24 mouse cellular contexts compared by ENCODE assay signal in the genomic region with DNA sequence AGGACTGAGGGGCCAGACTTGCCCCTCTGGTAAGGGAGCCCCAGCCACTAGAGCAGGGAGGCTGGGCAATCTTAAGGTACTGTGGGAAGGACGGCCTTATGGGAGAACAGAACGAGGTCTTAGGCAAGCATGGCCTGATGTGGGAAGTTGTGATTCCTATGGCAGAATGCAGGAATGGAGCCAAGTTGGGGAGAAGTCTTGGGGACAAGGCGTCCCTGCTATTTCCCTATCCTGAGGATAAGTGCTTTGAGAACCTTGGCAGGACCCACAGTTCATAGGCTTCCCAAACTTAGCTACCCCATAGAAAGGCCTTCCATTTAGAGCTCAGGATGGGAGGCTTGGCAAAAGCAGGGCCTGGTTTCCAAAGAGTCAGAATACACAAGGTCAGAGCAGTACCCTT. TPM values are rescaled to one million over a fixed set of nuclear protein-coding genes. Genes with fewer than 3 reads are reported as not detected.
"Had no signal": no experiment of that assay in that cellular context is flagged by ENCODE, and none has a peak within 500 bp of the region (broad histone marks: within the 10 kb centered on the region; RNA-seq: fewer than 3 reads in every experiment).

No protein-coding gene starts in this region.

- H3K4me3 ChIP-seq: layer of hippocampus, adult 2 months; left cerebral cortex, adult 2 months; liver, embryonic 15.5 days; lung, embryonic 15.5 days; megakaryocyte, embryonic 14.5 days; midbrain, embryonic 10.5 days; midbrain, embryonic 13.5 days; myocyte; neural tube, embryonic 13.5 days; stomach, embryonic 15.5 days had no signal

- H3K27me3 ChIP-seq: liver, embryonic 15.5 days; lung, embryonic 15.5 days; midbrain, embryonic 13.5 days; neural tube, embryonic 13.5 days; stomach, embryonic 15.5 days had no signal

- H3K9me3 ChIP-seq: liver, embryonic 15.5 days; lung, embryonic 15.5 days; megakaryocyte, embryonic 14.5 days; midbrain, embryonic 10.5 days; midbrain, embryonic 13.5 days; neural tube, embryonic 13.5 days; stomach, embryonic 15.5 days had no signal

- DNase-seq: kidney, postnatal 25 days; layer of hippocampus, adult 9-11 months; lung, adult 18-20 months; lung, postnatal 10 days; lung, postnatal 36 days; retina, postnatal 1 day; right cerebral cortex, postnatal 25 days; spleen, adult 18-20 months; thymus, adult 2 months; thymus, postnatal 14 days; thymus, postnatal 4 days had no signal

- H3K27ac ChIP-seq: kidney, postnatal 0 days; layer of hippocampus, adult 2 months; left cerebral cortex, adult 2 months; liver, embryonic 15.5 days; lung, embryonic 15.5 days; midbrain, embryonic 10.5 days; midbrain, embryonic 13.5 days; neural tube, embryonic 13.5 days; stomach, embryonic 15.5 days had no signal

RNA-seq across cellular contexts. Expression of gene Myrf, which starts 31.7 kb away (rescaled TPM):
- total RNA-seq: monocyte, adult 5-6 weeks; neutrophil, adult 5-6 weeks had no signal
